Mouse (Mus musculus): ENCODE measurements around the gene Tmem109. TPM values are rescaled to one million over a fixed set of nuclear protein-coding genes. Genes with fewer than 3 reads are reported as not detected.

Tmem109 gene
- polyA plus RNA-seq, 1 experiment from 2014 or later = 133 TPM

DNA sequence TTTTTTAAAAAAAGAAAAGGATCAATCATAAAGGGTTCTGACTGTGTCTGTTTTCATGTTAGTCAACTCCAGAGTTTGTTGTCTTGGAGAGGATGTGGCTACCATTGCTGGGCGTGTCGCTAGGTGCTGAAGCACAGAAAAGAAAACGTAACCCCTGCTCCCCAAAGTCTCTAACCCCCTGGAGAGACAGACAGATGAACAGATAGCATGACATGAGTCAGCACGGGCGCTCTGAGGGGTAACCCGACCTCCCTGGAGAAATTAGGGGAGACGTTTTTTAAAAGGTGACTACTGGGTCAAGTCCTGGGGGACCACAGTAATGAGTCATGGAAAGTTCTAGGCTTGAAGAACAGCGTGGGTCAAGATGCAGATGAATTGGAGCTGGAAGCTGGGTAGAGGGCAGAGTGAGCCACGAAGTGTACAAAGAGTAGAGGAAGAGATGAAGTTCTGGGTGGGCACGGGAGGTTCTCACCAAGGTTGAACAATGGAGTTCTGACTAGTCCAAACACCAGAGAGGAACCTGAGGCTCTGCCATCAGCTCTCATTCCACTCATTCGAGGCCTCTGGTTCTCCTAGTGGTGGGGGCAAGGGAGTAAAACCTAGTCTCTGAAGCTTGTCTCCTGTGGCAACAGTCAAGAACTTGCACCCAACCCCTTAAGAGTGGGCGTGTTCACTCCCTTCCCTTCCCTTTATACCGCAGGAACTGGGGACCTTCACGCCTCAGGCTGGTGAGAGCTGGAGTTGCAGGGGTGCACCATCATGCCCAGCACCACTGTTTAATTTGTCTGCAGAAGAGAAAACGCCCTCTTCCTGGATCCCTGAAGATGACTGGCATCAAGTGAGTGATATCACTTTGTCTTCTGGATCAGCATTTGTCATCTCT, 42.5 kb downstream of the Tmem109 start, which contains the start of gene Slc15a3:
Gene Slc15a3 (plus strand): TSS at position 718 of the 883 bp plus-strand sequence.
- ATAC-seq (ENCODE audit: insufficient number of reproducible peaks, low FRiP score, low TSS enrichment, low read depth) = no peak
- Histone ChIP-seq H3K27ac (replicated peaks) (no peak within 1 kb of the TSS), H3K9me3 (replicated peaks) (no peaks in the 10 kb centered on the region), H3K36me3 (no peaks in the 10 kb centered on the region), H3K9ac (no peak within 1 kb of the TSS), H3K4me3 (replicated peaks) (no peak within 1 kb of the TSS), H3K4me1 (peaks cover 6% of the 10 kb centered on the region; the same call in 1 of the 2 replicates), H3K4me2 (replicated peaks) (no peak within 1 kb of the TSS), H3K27me3 (no peaks in the 10 kb centered on the region)
- WGBS = 66% methylated on average over 15 of the region's 15 CpGs

GRCm38 (mm10) chr19:10835671-10836070, 46.1 kb downstream of the Tmem109 start:
- no peak for ATAC-seq (ENCODE audit: insufficient number of reproducible peaks, low FRiP score, low TSS enrichment, low read depth)
- Histone ChIP-seq H3K27ac (replicated peaks) (no peak overlapping the region), H3K4me2 (replicated peaks) (no peak overlapping the region), H3K9me3 (replicated peaks) (no peaks in the 10 kb centered on the region), H3K36me3 (no peaks in the 10 kb centered on the region), H3K9ac (no peak overlapping the region), H3K27me3 (no peaks in the 10 kb centered on the region), H3K4me1 (no peaks in the 10 kb centered on the region), H3K4me3 (replicated peaks) (no peak overlapping the region)
- 40% methylated on average over 3 of the region's 3 CpGs for WGBS

DNA sequence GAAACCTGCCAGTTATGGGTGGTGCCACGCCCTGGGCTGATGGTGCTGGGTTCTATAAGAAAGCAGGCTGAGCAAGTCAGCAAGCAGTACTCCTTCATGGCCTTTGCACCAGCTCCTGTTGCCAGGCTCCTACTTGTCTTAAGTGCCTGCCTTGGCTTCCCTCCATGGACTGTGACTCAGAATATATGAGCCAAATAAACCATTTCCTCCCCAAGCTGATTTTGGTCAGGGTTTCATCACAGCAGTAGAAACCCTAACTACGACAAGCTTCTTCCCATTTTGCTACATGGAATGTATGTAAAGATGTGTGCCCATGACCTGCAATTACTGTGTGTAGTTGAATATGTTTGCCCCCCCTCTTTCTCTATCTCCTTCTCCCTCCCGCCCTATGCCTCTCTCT, 48.2 kb downstream of the Tmem109 start:
- H3K4me2 ChIP-seq (replicated peaks) = no peak overlapping the region
- H3K4me1 ChIP-seq = no peaks in the 10 kb centered on the region
- no peaks in the 10 kb centered on the region for H3K36me3 ChIP-seq
- H3K9ac ChIP-seq = no peak overlapping the region
- no peaks in the 10 kb centered on the region for H3K9me3 ChIP-seq (replicated peaks)
- no peak overlapping the region for H3K4me3 ChIP-seq (replicated peaks)
- WGBS = 69% methylated on average over 3 of the region's 3 CpGs
- no peaks in the 10 kb centered on the region for H3K27me3 ChIP-seq
- no peak for ATAC-seq (ENCODE audit: insufficient number of reproducible peaks, low FRiP score, low TSS enrichment, low read depth)
- no peak overlapping the region for H3K27ac ChIP-seq (replicated peaks)

DNA sequence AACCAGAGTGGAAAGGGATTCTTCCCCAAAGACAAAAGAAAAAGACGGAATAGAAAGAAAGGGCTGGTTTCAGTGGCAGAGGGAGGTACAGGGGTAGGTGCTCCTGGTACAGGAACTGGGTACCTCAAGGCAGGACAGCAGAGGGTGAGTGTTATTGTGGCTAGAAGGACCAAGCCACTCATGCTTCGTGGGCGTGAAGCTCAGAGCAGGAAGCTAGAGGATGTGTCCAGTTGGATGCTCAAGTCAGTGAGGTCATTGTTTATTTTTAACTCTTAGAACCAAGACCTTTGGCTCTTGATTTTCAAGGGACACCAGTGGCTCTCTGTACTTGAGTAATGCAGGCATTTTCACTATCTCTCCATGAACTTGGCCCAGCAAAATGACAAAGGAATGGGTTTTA, 49.8 kb downstream of the Tmem109 start:
- no peak overlapping the region for H3K9ac ChIP-seq
- ATAC-seq (ENCODE audit: insufficient number of reproducible peaks, low FRiP score, low TSS enrichment, low read depth) = no peak
- H3K4me1 ChIP-seq = no peaks in the 10 kb centered on the region
- no peaks in the 10 kb centered on the region for H3K27me3 ChIP-seq
- 78% methylated on average over 3 of the region's 3 CpGs for WGBS
- H3K9me3 ChIP-seq (replicated peaks) = no peaks in the 10 kb centered on the region
- no peak overlapping the region for H3K27ac ChIP-seq (replicated peaks)
- no peaks in the 10 kb centered on the region for H3K36me3 ChIP-seq
- no peak overlapping the region for H3K4me2 ChIP-seq (replicated peaks)
- no peak overlapping the region for H3K4me3 ChIP-seq (replicated peaks)

DNA sequence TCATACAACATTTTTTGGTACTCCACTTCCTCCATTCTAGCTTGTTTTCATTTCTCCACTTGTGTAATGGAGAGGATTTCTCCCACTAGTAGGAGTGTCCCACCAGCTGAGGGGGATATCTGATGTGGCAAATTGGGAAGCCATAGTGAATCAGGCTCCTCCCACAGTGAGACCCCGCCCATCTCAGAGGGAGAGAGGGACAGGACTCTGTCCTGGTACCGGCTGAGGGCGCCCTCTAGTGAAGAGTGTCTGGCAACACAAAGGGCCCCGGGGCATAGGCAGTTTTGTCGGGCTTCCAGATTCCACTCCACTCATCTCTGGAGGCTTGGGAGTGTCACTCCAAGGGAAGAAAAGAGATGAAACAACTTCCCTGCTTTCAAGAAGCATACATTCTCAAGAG, 50.4 kb downstream of the Tmem109 start:
- WGBS = 12% methylated on average over 5 of the region's 5 CpGs
- H3K4me2 ChIP-seq (replicated peaks) = no peak overlapping the region
- no peak overlapping the region for H3K9ac ChIP-seq
- no peaks in the 10 kb centered on the region for H3K4me1 ChIP-seq
- H3K4me3 ChIP-seq (replicated peaks) = no peak overlapping the region
- H3K9me3 ChIP-seq (replicated peaks) = no peaks in the 10 kb centered on the region
- H3K36me3 ChIP-seq = no peaks in the 10 kb centered on the region
- ATAC-seq (ENCODE audit: insufficient number of reproducible peaks, low FRiP score, low TSS enrichment, low read depth) = no peak
- no peak overlapping the region for H3K27ac ChIP-seq (replicated peaks)
- H3K27me3 ChIP-seq = no peaks in the 10 kb centered on the region

DNA sequence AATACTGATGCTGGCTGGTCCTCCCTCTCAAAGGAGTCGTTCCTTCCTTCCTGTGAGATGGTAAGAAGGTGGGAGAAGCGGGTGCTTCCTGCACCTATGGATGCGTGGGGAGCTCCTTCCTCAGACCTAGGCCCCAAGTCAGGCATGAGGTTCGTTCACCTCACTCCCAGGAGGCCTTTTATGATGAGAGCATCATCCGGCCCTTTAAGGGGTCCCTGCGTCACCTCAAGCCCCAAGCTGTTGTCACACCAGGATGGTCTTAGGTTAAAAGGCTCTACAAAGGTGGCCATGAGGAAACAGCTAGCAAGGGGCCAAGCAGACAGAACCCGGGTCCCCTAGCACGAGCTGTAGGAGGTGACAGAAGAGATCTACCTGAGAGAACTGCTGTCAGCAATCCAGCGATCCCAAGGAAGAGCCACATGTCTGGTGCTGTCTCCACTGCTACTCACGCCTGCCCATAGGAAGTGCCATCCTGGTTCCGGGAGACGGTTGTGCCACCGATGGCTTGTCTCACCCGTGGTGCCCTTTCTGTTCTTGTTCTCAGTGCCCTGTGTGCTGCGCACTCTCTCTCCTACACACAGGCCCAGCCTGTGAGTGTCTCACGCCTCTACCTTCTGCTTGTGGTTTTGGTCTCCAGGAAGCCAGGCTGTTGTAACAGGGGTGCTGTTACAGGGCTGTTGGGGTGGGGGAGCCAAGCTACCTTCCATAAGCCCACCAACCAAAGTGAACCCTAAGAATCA, 52.2 kb downstream of the Tmem109 start, which contains the start of gene Cd6:
Gene Cd6 (minus strand): TSS at position 623 of the 740 bp plus-strand sequence.
- no peak within 1 kb of the TSS for H3K27ac ChIP-seq (replicated peaks)

GRCm38 (mm10) chr19:10828321-10828720, 53.5 kb downstream of the Tmem109 start:
- Histone ChIP-seq H3K27ac (replicated peaks) (no peak overlapping the region), H3K27me3 (no peaks in the 10 kb centered on the region), H3K9me3 (replicated peaks) (no peaks in the 10 kb centered on the region), H3K4me3 (replicated peaks) (no peak overlapping the region), H3K36me3 (no peaks in the 10 kb centered on the region), H3K4me1 (no peaks in the 10 kb centered on the region), H3K9ac (no peak overlapping the region), H3K4me2 (replicated peaks) (no peak overlapping the region)
- no peak for ATAC-seq (ENCODE audit: insufficient number of reproducible peaks, low FRiP score, low TSS enrichment, low read depth)
- 86% methylated on average over 5 of the region's 5 CpGs for WGBS

More for the DNA sequence above, 52.2 kb downstream of the Tmem109 start, which contains the start of gene Cd6:
- Histone ChIP-seq H3K4me2 (replicated peaks) (no peak within 1 kb of the TSS), H3K4me1 (no peaks in the 10 kb centered on the region), H3K36me3 (no peaks in the 10 kb centered on the region), H3K9ac (no peak within 1 kb of the TSS), H3K4me3 (replicated peaks) (no peak within 1 kb of the TSS), H3K27me3 (no peaks in the 10 kb centered on the region), H3K9me3 (replicated peaks) (no peaks in the 10 kb centered on the region)
- ATAC-seq (ENCODE audit: insufficient number of reproducible peaks, low FRiP score, low TSS enrichment, low read depth) = no peak
- WGBS = 92% methylated on average over 16 of the region's 16 CpGs

GRCm38 (mm10) chr19:10824061-10824460, 57.7 kb downstream of the Tmem109 start:
- Histone ChIP-seq H3K9me3 (replicated peaks) (no peaks in the 10 kb centered on the region), H3K4me1 (no peaks in the 10 kb centered on the region), H3K4me3 (replicated peaks) (no peak overlapping the region), H3K27ac (replicated peaks) (no peak overlapping the region), H3K36me3 (no peaks in the 10 kb centered on the region), H3K4me2 (replicated peaks) (no peak overlapping the region), H3K9ac (no peak overlapping the region), H3K27me3 (no peaks in the 10 kb centered on the region)
- no peak for ATAC-seq (ENCODE audit: insufficient number of reproducible peaks, low FRiP score, low TSS enrichment, low read depth)
- 83% methylated on average over 7 of the region's 7 CpGs for WGBS

DNA sequence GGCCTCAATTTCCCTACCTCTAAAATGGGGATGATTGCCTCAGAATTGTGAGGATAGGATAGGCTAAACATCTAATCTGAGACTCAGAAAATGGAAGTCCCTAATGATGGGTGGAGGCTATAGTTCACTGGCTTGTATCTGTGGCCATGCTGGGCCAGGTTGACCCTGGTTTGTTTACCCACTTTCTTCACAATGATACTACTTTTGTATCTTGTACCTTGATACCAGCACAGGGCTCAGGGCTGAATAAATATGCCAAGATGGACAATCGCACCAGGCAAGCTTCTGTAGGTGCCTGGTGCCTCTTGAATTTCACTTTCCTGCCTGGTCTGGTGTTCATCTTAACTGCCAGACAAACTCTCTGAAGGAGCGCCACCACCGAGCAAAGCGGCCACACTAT, 59.3 kb downstream of the Tmem109 start:
- Histone ChIP-seq H3K36me3 (no peaks in the 10 kb centered on the region), H3K4me1 (peaks cover 8% of the 10 kb centered on the region; the same call in 1 of the 2 replicates), H3K27ac (replicated peaks) (no peak overlapping the region), H3K4me3 (replicated peaks) (no peak overlapping the region), H3K9me3 (replicated peaks) (no peaks in the 10 kb centered on the region), H3K4me2 (replicated peaks) (no peak overlapping the region), H3K9ac (no peak overlapping the region), H3K27me3 (no peaks in the 10 kb centered on the region)
- no peak for ATAC-seq (ENCODE audit: insufficient number of reproducible peaks, low FRiP score, low TSS enrichment, low read depth)
- WGBS = 93% methylated on average over 4 of the region's 4 CpGs

- 67% methylated on average over 7 of the region's 7 CpGs for WGBS
- no peak overlapping the region for H3K9ac ChIP-seq
- H3K4me2 ChIP-seq (replicated peaks) = no peak overlapping the region
- H3K27me3 ChIP-seq = no peaks in the 10 kb centered on the region
- no peaks in the 10 kb centered on the region for H3K9me3 ChIP-seq (replicated peaks)
- no peaks in the 10 kb centered on the region for H3K36me3 ChIP-seq
- H3K4me3 ChIP-seq (replicated peaks) = no peak overlapping the region
- ATAC-seq (ENCODE audit: insufficient number of reproducible peaks, low FRiP score, low TSS enrichment, low read depth) = no peak
- no peak overlapping the region for H3K27ac ChIP-seq (replicated peaks)
- H3K4me1 ChIP-seq = peaks cover 8% of the 10 kb centered on the region; the same call in 1 of the 2 replicates
Measured at GRCm38 (mm10) chr19:10821319-10821718, 60.5 kb downstream of the Tmem109 start.
